10 mouse cellular contexts compared by ENCODE assay signal in the genomic region with DNA sequence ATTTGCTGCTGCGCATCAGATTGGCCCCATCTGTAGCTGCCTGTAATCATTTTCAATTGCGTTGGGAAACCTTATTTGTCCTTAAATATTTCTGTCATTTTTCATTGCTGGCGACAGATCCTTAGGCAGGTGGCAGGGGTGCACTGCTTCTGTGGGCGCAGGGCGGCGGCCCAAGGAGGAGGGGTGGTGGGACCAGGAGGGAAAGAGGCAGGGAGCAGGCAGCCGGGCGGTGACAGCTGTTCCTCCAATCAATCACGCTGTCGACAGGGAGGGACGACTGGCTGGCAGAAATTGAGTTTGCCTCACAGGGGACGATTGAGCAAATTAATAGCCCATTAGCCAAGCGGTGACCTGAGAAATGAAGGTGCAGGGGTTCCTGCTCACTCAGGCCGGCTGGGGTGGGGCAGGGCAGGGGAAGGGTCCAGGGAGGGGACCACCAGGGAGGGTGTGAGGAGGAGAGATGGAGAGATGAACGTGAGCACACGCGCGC.
DNase-seq lines count a peak whose midpoint lies in the region; ATAC-seq and TF ChIP-seq lines count a peak whose summit lies in the region.
"Had no signal": no experiment of that assay in that cellular context is flagged by ENCODE, and none has a peak within 500 bp of the region (broad histone marks: within the 10 kb centered on the region; RNA-seq: fewer than 3 reads in every experiment).

No protein-coding gene starts in this region.

- no peak for DNase-seq in heart, adult 2 months
- peak; percentile 42 for DNase-seq in gastrocnemius, postnatal 10 days
- DNase-seq in limb, embryonic 10.5 days (ENCODE audit: low spot score), result peak; percentile 66
- peak; percentile 41 for DNase-seq in retina, embryonic 14.5 days (ENCODE audit: low spot score)
- no peak for DNase-seq in lung, postnatal 14 days
- no peak for DNase-seq in thymus, adult 2 months
- DNase-seq in kidney, adult 2 months, result no peak
- DNase-seq: adrenal gland, adult 8-10 months had no signal

- no peak for TF ChIP-seq EP300 in heart, adult 2 months (IDR thresholded peaks at IDR 0.05; ENCODE audit: insufficient read depth, low read depth, low read length)

- H3K4me2 ChIP-seq in heart, embryonic 12.5 days, result peak overlapping the region; percentile 9; the same call in 1 of the 2 replicates

- peaks cover 97% of the 10 kb centered on the region for H3K27me3 ChIP-seq in heart, embryonic 12.5 days (replicated peaks)
- H3K27me3 ChIP-seq in heart, adult 2 months (ENCODE audit: control insufficient read depth, insufficient read depth, low read length), result peaks cover 2% of the 10 kb centered on the region; the same call in 1 of the 2 replicates
- H3K27me3 ChIP-seq in limb, embryonic 10.5 days (ENCODE audit: low read depth, poor library complexity, severe bottlenecking), result peaks cover 100% of the 10 kb centered on the region
- no peaks in the 10 kb centered on the region for H3K27me3 ChIP-seq in thymus, adult 2 months (ENCODE audit: control insufficient read depth, insufficient read depth, low read length)
- H3K27me3 ChIP-seq in kidney, adult 2 months (replicated peaks; ENCODE audit: control insufficient read depth, insufficient read depth, low read length), result peaks cover 2% of the 10 kb centered on the region; the same call in 1 of the 2 replicates

- no peak overlapping the region for H3K4me3 ChIP-seq in heart, embryonic 12.5 days
- H3K4me3 ChIP-seq in heart, adult 2 months, result no peak overlapping the region
- H3K4me3 ChIP-seq in limb, embryonic 10.5 days, result peak overlapping the region; percentile 35
- H3K4me3 ChIP-seq in thymus, adult 2 months (ENCODE audit: control insufficient read depth, insufficient read depth, low read length), result no peak overlapping the region
- no peak overlapping the region for H3K4me3 ChIP-seq in kidney, adult 2 months (ENCODE audit: insufficient read depth, low read depth, low read length)
- H3K4me3 ChIP-seq: megakaryocyte, embryonic 14.5 days had no signal

- H3K4me1 ChIP-seq in heart, embryonic 12.5 days (replicated peaks), result peaks cover 17% of the 10 kb centered on the region
- H3K4me1 ChIP-seq in heart, adult 2 months (ENCODE audit: control insufficient read depth, insufficient read depth, low read length), result no peaks in the 10 kb centered on the region
- H3K4me1 ChIP-seq in limb, embryonic 10.5 days, result peaks cover 73% of the 10 kb centered on the region
- H3K4me1 ChIP-seq in thymus, adult 2 months (replicated peaks; ENCODE audit: control insufficient read depth, insufficient read depth, low read length), result no peaks in the 10 kb centered on the region
- no peaks in the 10 kb centered on the region for H3K4me1 ChIP-seq in kidney, adult 2 months (ENCODE audit: control insufficient read depth, insufficient read depth, low read length)

- TF ChIP-seq POLR2A in heart, adult 2 months (IDR thresholded peaks at IDR 0.05; ENCODE audit: insufficient read depth, low read depth, low read length), result no peak
- TF ChIP-seq POLR2A in thymus, adult 2 months (IDR thresholded peaks at IDR 0.05; ENCODE audit: control insufficient read depth, extremely low read depth, insufficient read depth, low read length, poor library complexity), result no peak
- TF ChIP-seq POLR2A in kidney, adult 2 months (IDR thresholded peaks at IDR 0.05; ENCODE audit: low read depth, low read length), result no peak

- intact Hi-C loops in heart, adult 2 months (cut with DNase I), result no loop called here

- TF ChIP-seq CTCF in heart, adult 2 months (IDR thresholded peaks at IDR 0.05), result no peak
- TF ChIP-seq CTCF in thymus, adult 2 months (IDR thresholded peaks at IDR 0.05; ENCODE audit: borderline replicate concordance, control insufficient read depth, extremely low read depth, insufficient read depth, low read length, poor library complexity), result no peak
- no peak for TF ChIP-seq CTCF in kidney, adult 2 months (conservative IDR thresholded peaks at IDR 0.05; ENCODE audit: insufficient read depth, insufficient read length, low read depth, low read length)

- 10% methylated on average over 18 of the region's 18 CpGs for WGBS in heart, embryonic 12.5 days
- WGBS in heart, adult 2 months, result 21% methylated on average over 18 of the region's 18 CpGs
- 10% methylated on average over 18 of the region's 18 CpGs for WGBS in limb, embryonic 10.5 days
- WGBS in thymus, adult 2 months, result 90% methylated on average over 18 of the region's 18 CpGs
- WGBS in kidney, adult 2 months, result 21% methylated on average over 18 of the region's 18 CpGs

- no peak overlapping the region for H3K27ac ChIP-seq in heart, embryonic 12.5 days (ENCODE audit: poor library complexity, severe bottlenecking)
- no peak overlapping the region for H3K27ac ChIP-seq in heart, adult 2 months
- no peak overlapping the region for H3K27ac ChIP-seq in limb, embryonic 10.5 days
- no peak overlapping the region for H3K27ac ChIP-seq in thymus, adult 2 months (ENCODE audit: control insufficient read depth, insufficient read depth, low read length)
- no peak overlapping the region for H3K27ac ChIP-seq in kidney, adult 2 months (ENCODE audit: insufficient read depth, low read depth, low read length)

- H3K79me2 ChIP-seq in heart, adult 2 months (replicated peaks; ENCODE audit: control insufficient read depth, insufficient read depth, low read length), result no peaks in the 10 kb centered on the region

- no peaks in the 10 kb centered on the region for H3K36me3 ChIP-seq in heart, embryonic 12.5 days
- H3K36me3 ChIP-seq in heart, adult 2 months (ENCODE audit: control insufficient read depth, insufficient read depth, low read length), result no peaks in the 10 kb centered on the region
- no peaks in the 10 kb centered on the region for H3K36me3 ChIP-seq in limb, embryonic 10.5 days
- no peaks in the 10 kb centered on the region for H3K36me3 ChIP-seq in thymus, adult 2 months (ENCODE audit: control insufficient read depth, insufficient read depth, low read length)
- no peaks in the 10 kb centered on the region for H3K36me3 ChIP-seq in kidney, adult 2 months (ENCODE audit: control insufficient read depth, insufficient read depth, low read length)

- H3K9me3 ChIP-seq in heart, embryonic 12.5 days (replicated peaks), result no peaks in the 10 kb centered on the region
- H3K9me3 ChIP-seq in limb, embryonic 10.5 days (replicated peaks), result no peaks in the 10 kb centered on the region
- H3K9me3 ChIP-seq: megakaryocyte, embryonic 14.5 days had no signal

- H3K9ac ChIP-seq in heart, embryonic 12.5 days, result no peak overlapping the region
- no peak overlapping the region for H3K9ac ChIP-seq in heart, adult 2 months (ENCODE audit: low read depth, low read length)

- no peak for ATAC-seq in heart, embryonic 12.5 days (ENCODE audit: insufficient number of reproducible peaks, low FRiP score)

Comparison
In these comparisons a context has a peak if more than half of its experiments do, and no peak if none do; other contexts are left out.
1. DNase-seq: peak in gastrocnemius, postnatal 10 days (single experiment), limb, embryonic 10.5 days (single experiment) and retina, embryonic 14.5 days (single experiment); none in heart, adult 2 months (0 of 2), lung, postnatal 14 days (single experiment), thymus, adult 2 months (single experiment) and kidney, adult 2 months (single experiment).